Mouse (Mus musculus) megakaryocyte, embryonic 14.5 days (primary cell): ENCODE measurements at regions not wholly inside any gene's neighbourhood (a gene's known extent, or its start where the extent isn't known, plus 50 kb on each side); places are given as distances from the start of the nearest gene placed in this dataset.

Source experiments
- H3K27me3 ChIP-seq: replicated peaks from 2 replicates; pipeline ENCODE3; 2012; ENCODE audit warnings: inconsistent platforms
- H3K36me3 ChIP-seq: replicated peaks from 2 replicates; pipeline ENCODE3; 2012; ENCODE audit warnings: low read length, inconsistent platforms, mixed read lengths
- H3K4me1 ChIP-seq: 2 replicates; pipeline ENCODE4 v1.6.1; 2012; ENCODE audit warnings: inconsistent platforms
- H3K4me3 ChIP-seq: replicated peaks from 2 replicates; pipeline ENCODE3; 2012; ENCODE audit warnings: moderate library complexity, mild to moderate bottlenecking, inconsistent platforms
- H3K9me3 ChIP-seq: 2 replicates; pipeline ENCODE4 v1.6.1; 2012; ENCODE audit warnings: inconsistent platforms
- FLI1 ChIP-seq: IDR thresholded peaks from 2 replicates; pipeline ENCODE4 v1.6.1; 2012; ENCODE audit warnings: low read length, inconsistent platforms, mixed read lengths
- GATA1 ChIP-seq: IDR thresholded peaks from 3 replicates; pipeline ENCODE4 v1.6.1; 2012; ENCODE audit warnings: mixed read lengths, low read length, inconsistent platforms, borderline replicate concordance

- TF ChIP-seq FLI1 (no peak), GATA1 (no peak)
- no peaks in the 10 kb centered on the region for H3K27me3 ChIP-seq
Observed at GRCm38 (mm10) chr3:144079960-144080359, 125.1 kb downstream of the Lmo4 start.

DNA sequence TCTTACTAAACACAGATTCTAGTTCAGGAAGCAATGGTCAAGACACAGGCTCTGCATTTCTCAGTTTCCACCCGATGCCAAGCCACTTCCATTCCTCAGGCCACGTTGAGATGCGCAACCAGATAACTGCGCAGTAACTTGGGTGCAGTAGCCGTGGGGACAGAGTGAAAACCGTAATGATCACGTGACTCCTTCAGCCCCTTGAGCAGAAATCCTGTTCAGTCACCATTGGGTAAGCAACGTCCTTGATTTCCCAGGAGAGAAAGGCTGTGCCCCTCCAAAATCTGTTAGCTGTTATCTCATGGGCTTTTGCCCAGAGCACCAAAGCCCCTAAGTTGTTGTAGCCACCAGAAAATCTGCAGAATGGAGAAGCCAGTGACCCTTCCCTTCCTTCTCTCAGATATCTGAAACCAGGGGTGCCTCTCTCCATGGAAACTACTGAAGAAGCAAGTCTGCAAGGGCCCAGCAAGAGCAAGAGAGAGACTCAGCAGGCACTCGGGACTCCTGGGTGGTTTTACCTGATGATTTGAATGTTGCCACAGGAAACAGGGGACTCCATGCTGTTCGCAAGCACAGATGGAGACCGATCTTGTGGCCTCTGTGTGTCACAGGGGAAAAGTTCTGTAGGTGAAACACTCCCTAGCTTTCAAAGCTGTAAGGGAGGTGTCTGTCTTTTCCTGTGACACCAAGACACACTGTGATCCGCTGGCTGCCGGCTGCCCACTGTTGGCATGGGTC, 126.7 kb downstream of the Lmo4 start:
- no peak for TF ChIP-seq FLI1
- no peak for TF ChIP-seq GATA1
- Histone ChIP-seq H3K9me3 (peaks cover 12% of the 10 kb centered on the region), H3K4me3 (no peak overlapping the region), H3K27me3 (no peaks in the 10 kb centered on the region), H3K36me3 (no peaks in the 10 kb centered on the region), H3K4me1 (no peaks in the 10 kb centered on the region)

More at GRCm38 (mm10) chr3:144079960-144080359, 125.1 kb downstream of the Lmo4 start:
- Histone ChIP-seq H3K9me3 (peaks cover 10% of the 10 kb centered on the region; the same call in 1 of the 2 replicates), H3K4me3 (no peak overlapping the region), H3K36me3 (no peaks in the 10 kb centered on the region), H3K4me1 (no peaks in the 10 kb centered on the region)

GRCm38 (mm10) chr3:144069979-144070540, 135.0 kb downstream of the Lmo4 start:
- Histone ChIP-seq H3K36me3 (no peaks in the 10 kb centered on the region), H3K4me3 (no peak overlapping the region), H3K9me3 (peaks cover 25% of the 10 kb centered on the region), H3K4me1 (no peaks in the 10 kb centered on the region), H3K27me3 (no peaks in the 10 kb centered on the region)
- TF ChIP-seq FLI1 (no peak), GATA1 (no peak)

- TF ChIP-seq GATA1: no peak
- no peak for TF ChIP-seq FLI1
- Histone ChIP-seq H3K27me3 (no peaks in the 10 kb centered on the region), H3K36me3 (no peaks in the 10 kb centered on the region), H3K4me1 (no peaks in the 10 kb centered on the region), H3K4me3 (no peak overlapping the region), H3K9me3 (peaks cover 24% of the 10 kb centered on the region)
Observed at GRCm38 (mm10) chr3:144067016-144067415, 138.0 kb downstream of the Lmo4 start.

GRCm38 (mm10) chr3:144058106-144058505, 146.9 kb downstream of the Lmo4 start:
- H3K36me3 ChIP-seq: no peaks in the 10 kb centered on the region
- TF ChIP-seq FLI1 (no peak), GATA1 (no peak)
- H3K4me1 ChIP-seq: no peaks in the 10 kb centered on the region
- H3K9me3 ChIP-seq: no peaks in the 10 kb centered on the region
- H3K4me3 ChIP-seq: no peak overlapping the region
- no peaks in the 10 kb centered on the region for H3K27me3 ChIP-seq

DNA sequence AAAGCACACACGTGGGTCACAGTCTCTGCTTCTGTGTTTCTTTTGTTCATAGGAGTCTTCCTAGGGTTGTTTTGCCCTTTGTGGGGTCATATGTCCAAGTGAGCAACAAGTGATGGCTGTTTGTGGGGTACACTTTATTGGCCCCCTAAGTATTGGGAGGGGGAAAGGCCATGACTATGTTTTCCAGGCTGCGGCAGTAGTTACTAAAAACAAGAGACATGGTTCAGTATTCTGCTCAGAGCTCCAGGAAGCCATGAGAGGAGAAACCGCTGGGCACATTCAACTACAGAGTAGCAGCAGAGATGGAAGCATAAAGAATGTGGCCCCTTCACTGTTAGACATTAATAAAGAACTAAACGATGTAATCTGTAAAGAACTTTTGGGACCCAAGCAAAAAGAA, 154.7 kb downstream of the Lmo4 start:
- Histone ChIP-seq H3K9me3 (0 out of 2 replicates have a peak, but pooled peaks cover 3% of the 10 kb centered on the region), H3K4me1 (no peaks in the 10 kb centered on the region), H3K27me3 (no peaks in the 10 kb centered on the region), H3K4me3 (no peak overlapping the region), H3K36me3 (no peaks in the 10 kb centered on the region)
- no peak for TF ChIP-seq GATA1
- no peak for TF ChIP-seq FLI1

GRCm38 (mm10) chr3:144049270-144049669, 155.8 kb downstream of the Lmo4 start:
- Histone ChIP-seq H3K27me3 (no peaks in the 10 kb centered on the region), H3K36me3 (no peaks in the 10 kb centered on the region), H3K9me3 (0 out of 2 replicates have a peak, but pooled peaks cover 3% of the 10 kb centered on the region), H3K4me3 (no peak overlapping the region), H3K4me1 (no peaks in the 10 kb centered on the region)
- TF ChIP-seq GATA1 (no peak), FLI1 (no peak)

GRCm38 (mm10) chr3:144044366-144044765, 160.7 kb downstream of the Lmo4 start:
- Histone ChIP-seq H3K36me3 (no peaks in the 10 kb centered on the region), H3K27me3 (no peaks in the 10 kb centered on the region), H3K4me3 (no peak overlapping the region), H3K9me3 (0 out of 2 replicates have a peak, but pooled peaks cover 6% of the 10 kb centered on the region), H3K4me1 (no peaks in the 10 kb centered on the region)
- TF ChIP-seq FLI1: no peak
- TF ChIP-seq GATA1: no peak

- TF ChIP-seq FLI1 (no peak), GATA1 (no peak)
- Histone ChIP-seq H3K36me3 (no peaks in the 10 kb centered on the region), H3K27me3 (no peaks in the 10 kb centered on the region), H3K4me3 (no peak overlapping the region), H3K9me3 (peaks cover 7% of the 10 kb centered on the region; the same call in 1 of the 2 replicates), H3K4me1 (no peaks in the 10 kb centered on the region)
Observed at GRCm38 (mm10) chr3:144041788-144042187, 163.2 kb downstream of the Lmo4 start.

DNA sequence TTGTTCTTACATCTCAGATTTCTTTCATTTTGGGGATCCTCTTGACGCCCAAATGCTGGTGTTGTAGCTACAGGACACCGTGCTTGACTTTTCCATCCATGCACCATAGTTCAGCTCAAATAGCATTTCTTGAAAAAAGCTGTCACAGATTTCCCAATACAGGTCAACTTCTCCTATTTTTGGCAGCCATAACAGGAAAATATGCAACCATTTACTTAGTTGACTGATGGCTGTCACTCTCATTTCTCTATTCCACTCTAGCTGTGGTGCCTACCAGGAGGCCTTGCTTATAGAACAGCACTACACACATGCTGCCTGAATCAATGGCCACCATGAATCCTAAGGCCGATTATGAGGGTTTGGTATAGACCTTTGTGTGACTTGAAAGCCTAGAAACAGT, 165.5 kb downstream of the Lmo4 start:
- no peaks in the 10 kb centered on the region for H3K36me3 ChIP-seq
- peaks cover 6% of the 10 kb centered on the region; the same call in 1 of the 2 replicates for H3K9me3 ChIP-seq
- no peak for TF ChIP-seq GATA1
- no peak for TF ChIP-seq FLI1
- no peaks in the 10 kb centered on the region for H3K27me3 ChIP-seq
- no peak overlapping the region for H3K4me3 ChIP-seq
- no peaks in the 10 kb centered on the region for H3K4me1 ChIP-seq
